Mouse (Mus musculus) thymus, postnatal 25 days (tissue): ENCODE results near the gene Ube2i.

Source experiments
- DNase-seq: peaks from one replicate; pipeline ENCODE4 v3.0.0; 2022

Gene Ube2i

DNA sequence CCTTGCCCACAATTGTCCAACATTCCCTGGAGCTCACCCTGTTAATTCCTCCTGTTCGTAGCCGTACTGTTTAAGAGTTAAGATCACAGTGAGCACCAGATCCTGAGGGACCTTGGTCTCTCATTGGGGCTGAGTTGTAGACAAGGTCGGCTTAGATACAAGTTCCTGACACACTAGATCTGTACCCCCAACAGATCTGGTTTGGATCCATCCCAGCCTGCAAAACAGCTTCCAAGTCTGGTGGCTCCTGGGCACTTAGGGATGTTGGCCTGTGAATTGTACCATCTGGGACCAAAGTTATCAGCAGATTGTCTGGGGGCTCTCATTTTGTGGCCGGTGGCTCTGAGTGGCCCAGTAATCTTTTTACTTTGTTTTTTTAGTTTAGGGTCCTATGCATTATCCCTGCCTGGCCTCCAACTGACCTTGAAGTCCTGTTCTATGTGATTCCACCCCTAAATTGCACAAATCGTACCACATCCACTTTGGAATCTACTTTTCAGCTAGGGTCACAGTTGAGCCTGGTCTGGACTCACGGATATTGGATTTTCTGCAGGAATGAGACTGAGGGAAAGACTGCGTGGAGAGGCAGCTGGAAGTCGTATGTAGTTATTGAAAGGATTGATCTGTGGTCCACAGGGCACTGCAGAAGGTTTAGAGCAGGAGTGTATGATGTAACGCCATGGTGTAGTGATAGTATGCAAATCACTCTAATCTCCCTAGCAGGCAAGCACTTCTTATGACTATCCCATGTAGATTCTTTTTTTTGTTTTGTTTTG is at the start of gene Ube2i:
Gene Ube2i, minus strand, starts transcription at position 52 of the 776 bp plus-strand sequence.
- no peak for DNase-seq

DNA sequence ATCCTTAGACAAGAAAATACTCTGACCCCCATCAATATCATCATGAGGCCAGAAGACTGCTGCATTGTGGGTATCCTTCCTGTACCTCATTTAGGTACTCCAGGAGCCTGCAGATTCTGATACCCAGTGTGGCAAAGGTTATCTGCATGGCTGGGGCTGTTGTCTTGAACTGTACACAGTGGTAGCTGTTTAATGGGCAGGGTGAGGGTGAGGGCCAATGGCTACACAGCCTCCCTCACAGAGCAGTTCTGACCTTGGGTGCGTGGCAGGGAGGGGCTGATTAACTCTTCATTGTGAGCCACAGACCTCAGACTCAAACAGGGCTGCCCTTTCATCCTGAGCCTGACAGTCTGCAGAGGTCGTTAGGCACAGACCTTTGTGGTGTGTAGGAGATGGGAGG is 48.5 kb upstream of the Ube2i start:
- DNase-seq, result no peak

DNA sequence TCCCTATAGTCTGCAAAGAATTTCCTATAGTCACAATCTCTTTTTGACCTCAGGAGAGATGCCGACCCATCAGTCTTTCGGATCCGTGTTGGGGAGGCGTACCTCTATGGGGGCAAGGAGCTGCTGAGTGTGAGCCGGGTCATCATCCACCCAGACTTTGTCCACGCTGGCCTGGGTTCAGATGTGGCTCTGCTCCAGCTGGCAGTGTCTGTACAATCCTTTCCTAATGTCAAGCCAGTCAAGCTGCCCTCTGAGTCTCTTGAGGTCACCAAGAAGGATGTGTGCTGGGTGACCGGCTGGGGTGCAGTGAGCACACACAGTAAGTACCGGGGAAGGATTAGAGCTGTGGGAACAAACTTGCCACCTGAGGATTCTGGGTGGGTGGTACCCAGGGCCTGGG is 46.4 kb upstream of the Ube2i start:
- no peak for DNase-seq

GRCm38 (mm10) chr17:25318354-25318753 is 43.9 kb upstream of the Ube2i start, which contains the start of gene Prss29:
Prss29 (plus strand) TSS chr17:25318654.
- DNase-seq, result no peak

DNA sequence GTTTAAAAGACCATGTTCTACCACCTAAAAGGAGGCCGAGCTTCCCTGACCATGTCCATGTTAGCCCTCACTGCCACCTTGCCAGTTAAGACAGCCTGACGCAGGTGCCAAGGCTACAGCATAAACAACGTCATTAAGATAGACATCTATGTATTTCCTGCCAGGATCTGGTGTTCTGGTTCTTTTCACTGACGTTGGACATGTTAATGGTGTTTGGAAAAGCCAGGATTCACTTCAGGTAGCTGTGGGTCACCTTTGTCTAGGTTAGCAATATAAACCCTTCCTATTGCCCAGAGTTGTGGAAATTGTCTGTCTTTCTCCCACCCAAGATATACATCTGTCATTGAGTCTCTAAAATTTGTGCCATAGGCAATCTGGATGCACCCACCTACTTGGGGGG is 33.9 kb upstream of the Ube2i start, which contains the start of gene Prss28:
Gene Prss28, plus strand, starts transcription at position 301 of the 400 bp plus-strand sequence.
- no peak for DNase-seq

DNA sequence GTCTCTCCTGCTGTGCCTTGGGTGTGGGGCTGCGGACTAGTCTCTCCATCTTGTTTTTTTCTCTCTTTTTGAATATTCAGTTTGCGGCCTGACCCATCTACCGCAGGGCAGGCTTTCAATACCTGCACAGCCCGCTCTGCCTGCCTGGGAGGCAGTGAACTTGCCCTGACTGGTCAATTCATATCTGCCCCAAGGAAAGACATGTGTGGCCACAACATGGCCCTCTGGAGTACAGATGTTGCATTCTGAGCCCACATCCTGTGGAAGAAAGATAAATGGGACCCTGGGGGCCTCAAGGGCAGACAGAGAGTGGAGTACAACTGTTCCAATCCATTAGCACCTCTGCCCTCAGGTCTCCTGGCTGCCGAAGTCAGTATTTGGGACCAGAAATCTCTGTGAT is 23.7 kb upstream of the Ube2i start, which contains the start of gene Prss34:
Gene Prss34, plus strand, starts transcription at position 301 of the 400 bp plus-strand sequence.
- DNase-seq, result no peak

- no peak for DNase-seq
Measured at GRCm38 (mm10) chr17:25294111-25294510, 19.7 kb upstream of the Ube2i start.

DNA sequence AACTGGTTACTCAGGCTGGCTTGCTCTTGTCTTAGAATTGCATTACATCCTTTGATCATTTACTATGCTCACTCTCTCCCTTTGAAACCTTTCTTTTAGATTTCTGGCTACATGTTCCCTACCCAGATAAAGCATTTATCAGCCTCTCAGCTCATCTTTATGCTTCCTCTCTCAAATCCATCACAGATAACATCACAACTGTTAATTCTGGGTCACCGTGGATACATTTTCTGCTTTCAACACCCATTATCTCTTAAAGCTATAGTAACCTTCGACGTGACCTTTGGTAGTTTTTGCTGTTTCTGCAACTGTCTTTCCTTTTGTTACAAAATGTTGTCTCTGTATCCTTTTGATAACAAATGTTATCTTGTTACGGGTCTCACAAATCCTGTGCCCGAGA is 19.1 kb upstream of the Ube2i start:
- DNase-seq, result no peak

DNA sequence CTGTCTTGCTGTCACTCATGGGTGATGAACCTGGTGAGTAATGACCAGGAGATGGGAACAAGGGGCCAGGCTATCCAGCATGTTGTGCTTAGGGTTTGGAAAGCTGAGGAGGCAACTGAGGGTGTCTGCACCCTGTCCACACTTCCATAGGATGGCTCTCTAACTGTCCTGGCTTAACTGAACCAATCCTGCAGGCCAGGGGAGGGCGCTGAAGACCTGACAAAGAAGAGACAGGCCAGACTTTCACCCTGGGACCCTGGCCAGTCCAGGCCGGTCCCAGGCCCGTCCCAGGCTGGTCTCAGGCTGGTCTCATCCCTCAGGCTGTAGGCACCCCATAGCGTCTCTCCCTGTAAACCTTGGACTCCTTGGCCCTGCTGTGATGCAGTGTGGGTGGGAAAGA is 16.0 kb upstream of the Ube2i start:
- DNase-seq, result no peak

DNA sequence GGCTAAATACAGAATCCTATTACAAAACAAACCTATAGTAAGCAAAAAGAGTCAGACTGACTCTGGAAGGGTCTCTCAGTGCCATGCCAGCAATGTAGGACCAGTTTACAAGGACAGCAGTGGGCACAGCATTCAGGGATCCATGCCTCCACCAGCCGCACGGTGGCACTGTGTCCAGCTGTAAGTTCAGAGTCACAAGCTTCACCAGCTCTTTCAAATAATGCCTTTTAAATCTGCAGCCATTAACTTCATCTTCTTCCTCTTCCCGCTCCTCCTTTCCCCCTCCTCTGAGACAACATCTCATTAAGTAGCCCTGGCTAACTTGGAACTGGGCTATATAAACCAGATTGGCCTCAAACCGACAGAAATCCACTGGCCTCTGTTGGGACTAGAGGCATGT is 14.4 kb upstream of the Ube2i start:
- DNase-seq, result peak; percentile 48

- DNase-seq, result peak; percentile 76
Measured at GRCm38 (mm10) chr17:25285033-25285432, 10.6 kb upstream of the Ube2i start.

DNA sequence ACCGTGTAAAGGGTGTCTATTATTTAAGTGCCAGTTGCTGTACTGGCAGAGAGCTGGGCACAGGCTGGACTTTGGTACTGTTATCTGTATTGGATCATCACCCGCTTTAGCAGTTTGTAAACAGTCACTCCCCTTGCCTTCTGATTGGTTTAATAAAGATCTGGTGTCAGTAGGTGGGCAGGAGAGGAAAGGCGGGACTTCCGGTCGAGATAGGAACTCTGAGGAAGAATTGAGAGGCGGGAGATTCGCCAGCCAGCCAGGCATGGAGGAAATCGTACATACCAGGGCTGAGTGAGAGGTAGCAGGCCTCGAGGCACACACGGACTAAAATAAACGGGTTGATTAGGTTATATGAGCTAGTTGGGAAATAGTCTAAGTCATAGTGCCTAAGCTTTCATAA is 7.7 kb upstream of the Ube2i start:
- DNase-seq, result peak; percentile 28

DNA sequence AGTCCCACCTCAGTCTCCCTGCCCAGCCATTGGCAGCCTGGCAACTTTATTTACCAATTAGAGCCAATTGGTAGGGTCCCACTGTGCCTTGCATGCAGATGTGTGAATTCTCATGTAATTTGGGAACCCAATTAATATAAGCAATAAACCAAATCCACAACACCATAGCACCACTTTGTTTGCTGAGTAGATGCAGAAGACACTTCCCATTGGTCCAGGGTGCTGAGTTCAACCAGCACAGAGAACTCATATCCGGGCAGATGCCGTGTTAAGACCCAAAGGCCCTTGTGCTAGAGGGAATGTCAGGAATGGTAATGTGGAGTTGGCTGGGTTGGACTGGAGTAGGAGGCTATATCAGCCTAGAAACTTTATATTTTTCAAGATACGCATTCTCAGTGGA is 1.4 kb upstream of the Ube2i start:
- no peak for DNase-seq

DNA sequence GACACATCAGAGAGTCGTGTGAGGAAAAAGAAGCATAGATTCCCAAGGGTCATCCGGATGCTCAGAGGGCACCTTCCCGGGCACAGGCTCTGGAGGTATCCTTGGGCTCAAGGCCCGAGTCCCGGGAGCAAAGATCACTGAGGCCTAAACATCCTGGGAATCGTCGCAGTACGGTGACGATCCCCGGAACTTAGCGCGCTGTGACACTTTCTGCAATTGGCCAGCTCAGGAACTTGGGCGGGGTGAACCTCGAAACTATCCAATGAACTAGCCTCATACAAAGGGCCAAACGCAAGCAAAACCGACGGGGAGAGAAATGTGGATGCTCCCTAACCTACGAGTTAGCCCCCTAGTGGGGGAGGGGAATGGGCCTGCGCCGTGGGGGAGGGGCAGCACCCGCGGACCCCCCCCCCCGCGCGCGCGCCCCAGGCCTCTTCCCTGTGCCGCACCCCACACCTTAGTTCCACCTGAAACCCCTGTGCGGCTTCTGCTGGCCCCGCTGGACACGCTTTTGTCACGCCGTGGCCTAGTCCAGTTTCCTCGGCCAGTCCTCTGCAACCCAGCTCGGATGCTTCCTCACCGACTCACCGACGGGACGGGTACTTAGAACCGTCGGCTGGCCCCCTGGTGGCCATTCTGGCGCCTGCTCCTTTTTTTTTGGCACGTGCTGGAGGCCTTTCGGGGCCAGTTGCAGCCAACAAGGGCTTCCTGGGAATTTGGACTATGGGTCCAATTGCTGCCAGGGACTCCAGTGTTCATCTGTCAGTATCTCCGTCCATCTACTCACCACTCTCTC is 518 bp downstream of the Ube2i start:
- DNase-seq, result peak; percentile 98

DNA sequence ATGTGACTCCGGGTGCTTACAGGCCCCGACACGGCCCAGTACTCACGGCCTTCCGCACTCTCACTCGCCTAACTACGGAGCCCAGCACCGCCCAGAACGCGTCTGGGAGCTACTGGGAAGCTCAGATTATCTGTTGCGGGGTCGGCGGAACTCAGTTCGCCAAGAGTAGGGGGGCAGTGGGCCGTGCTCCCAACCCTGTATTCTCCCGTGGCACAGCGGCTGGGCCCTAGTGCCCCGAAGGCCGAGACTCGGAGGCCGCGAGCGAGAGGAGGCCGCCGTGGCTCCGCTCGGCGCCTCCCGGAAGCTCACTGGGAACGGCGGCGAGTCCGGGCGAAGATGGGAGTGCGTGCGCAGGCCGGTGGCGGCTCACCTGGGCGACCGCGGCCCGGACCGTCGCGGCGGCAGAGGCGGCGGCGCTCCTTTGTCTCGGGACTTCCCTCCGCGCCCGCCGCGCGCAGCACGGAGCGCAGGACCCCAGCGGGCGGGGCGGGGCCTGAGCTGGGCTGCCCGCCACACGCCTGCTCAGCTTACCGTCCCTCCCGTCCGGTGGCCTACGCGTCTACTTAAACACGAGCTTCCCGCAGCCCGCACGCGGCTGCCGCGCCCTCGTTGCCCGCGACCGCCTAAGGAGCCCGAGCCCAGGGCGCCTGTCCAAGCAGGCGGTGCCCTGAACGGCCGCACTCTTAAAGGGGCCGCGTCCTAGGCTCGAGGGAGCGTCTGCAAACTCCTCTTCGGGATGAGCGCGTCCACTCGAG is 1.3 kb downstream of the Ube2i start:
- DNase-seq, result no peak

GRCm38 (mm10) chr17:25272326-25272725 is 2.1 kb downstream of the Ube2i start:
- no peak for DNase-seq

DNA sequence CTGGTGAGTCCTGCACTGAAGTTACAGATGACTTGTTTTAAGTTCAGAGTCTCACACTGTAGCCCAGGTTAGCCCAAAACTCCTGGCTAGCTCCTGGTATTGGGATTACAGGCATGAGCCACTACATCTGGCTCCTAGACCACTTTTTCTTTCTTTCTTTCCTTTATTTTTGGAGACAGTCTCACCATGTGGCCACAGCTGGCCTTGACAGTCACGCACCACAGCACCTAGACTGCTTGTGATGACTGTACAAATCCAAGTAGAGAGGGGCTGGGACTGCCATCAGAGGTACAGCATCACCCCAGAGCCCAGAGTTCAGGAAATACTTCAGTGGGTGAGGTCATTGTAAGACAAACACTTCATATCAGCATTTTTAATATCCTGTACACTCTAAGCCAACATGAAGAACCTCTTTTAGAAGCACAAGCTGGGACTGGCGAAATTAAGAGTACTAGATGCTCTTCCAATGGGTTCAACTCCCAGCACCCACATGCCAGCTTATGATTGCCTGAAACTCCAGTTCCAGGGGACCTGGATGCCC is 3.6 kb downstream of the Ube2i start:
- no peak for DNase-seq

DNA sequence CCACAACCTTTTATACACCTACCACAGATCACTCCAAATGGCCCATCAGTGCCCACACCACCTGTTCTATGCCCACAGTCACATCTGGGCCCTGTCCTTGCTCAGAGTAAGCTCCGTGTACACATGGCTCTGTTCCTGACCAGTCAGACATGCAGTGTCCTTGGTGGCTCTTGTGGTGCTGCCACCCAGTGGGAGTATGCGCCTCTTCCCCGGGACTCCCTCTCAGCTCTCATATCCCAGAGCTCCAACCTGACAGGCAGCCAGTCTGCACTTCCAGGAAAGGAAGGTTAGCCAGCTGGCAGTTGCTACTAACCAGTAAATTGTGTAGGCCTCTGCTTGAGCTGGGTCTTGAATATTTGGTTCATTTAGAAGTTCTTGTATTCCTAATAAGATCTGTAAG is 10.0 kb downstream of the Ube2i start:
- no peak for DNase-seq

DNA sequence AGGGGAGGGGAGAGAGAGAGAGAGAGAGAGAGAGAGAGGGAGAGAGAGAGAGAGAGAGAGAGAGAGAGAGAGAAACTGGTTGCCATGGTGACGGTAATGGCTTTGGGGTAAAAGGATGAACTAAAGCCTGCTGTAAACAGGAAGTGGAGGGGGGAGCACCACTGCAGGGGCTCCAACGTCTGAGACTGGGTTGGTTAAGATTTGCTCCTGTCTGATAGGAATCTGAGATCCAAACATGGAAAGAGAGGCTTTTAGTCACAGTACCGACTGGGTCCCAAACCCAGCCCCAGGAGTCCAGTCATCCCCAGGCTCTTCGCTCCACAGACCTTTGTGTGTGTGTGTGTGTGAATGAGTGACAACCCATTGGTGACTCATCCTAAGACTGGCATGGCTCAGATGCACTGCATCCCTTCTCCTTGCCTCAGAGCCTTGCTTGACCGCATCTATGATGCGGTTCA is 16.6 kb downstream of the Ube2i start:
- DNase-seq, result peak; percentile 42

GRCm38 (mm10) chr17:25256140-25256754 is 18.2 kb downstream of the Ube2i start, which contains the start of gene Baiap3:
Baiap3 (minus strand) TSS chr17:25256364.
- peak; percentile 49 for DNase-seq

GRCm38 (mm10) chr17:25255110-25255509 is 19.3 kb downstream of the Ube2i start:
- no peak for DNase-seq

DNA sequence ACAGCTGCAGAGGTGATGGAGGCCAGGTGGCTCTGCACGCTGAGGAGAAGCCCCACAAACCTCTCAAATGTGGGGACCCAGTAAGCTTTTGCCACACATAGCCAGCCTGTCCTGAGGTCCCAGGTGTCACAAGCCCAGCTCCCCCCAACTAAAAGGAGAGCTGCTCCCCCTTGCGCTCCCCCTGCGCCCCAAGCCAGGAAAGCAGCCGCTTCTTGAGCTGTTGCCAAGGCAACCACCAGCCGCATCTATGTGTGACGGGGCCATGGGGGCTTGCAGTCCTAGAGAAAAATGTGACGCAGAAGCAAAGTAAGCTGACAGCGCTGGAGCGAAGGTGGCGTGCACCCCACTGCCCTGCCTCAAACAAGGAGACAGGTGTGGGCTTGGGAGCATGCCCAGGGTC is 20.7 kb downstream of the Ube2i start:
- peak; percentile 71 for DNase-seq
